Mouse (Mus musculus): ENCODE measurements at regions not wholly inside any gene's neighbourhood (a gene's known extent, or its start where the extent isn't known, plus 50 kb on each side); places are given as distances from the start of the nearest gene placed in this dataset.

GRCm38 (mm10) chr10:45009676-45010075 is 57.3 kb upstream of the Prep start:
- no peak for DNase-seq (ENCODE audit: low spot score)

DNA sequence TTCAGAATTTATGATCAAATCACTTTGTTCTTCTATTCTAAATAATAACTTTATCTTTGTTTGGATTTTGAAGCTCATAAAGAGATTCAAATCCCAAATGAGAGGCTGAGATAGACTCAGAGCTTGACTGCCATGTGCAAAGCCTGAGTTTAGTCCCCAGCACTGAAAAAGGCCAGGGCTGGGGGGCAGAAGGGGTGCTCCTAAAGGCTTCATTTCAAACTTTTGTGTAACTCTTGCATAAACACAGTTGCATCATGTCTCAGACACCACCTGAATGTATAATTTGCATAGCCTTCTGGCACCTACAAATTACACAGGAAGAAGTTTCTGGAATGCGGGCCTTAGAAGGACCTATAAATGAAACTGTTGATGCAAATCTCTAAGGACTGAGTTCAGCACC is 57.8 kb upstream of the Prep start:
- no peak for DNase-seq (ENCODE audit: low spot score)

- DNase-seq (ENCODE audit: low spot score) = no peak
Observed at GRCm38 (mm10) chr10:45004037-45004653, 62.9 kb upstream of the Prep start.

GRCm38 (mm10) chr10:45003344-45003681 is 63.7 kb upstream of the Prep start:
- DNase-seq (ENCODE audit: low spot score) = no peak

- no peak for DNase-seq (ENCODE audit: low spot score)
Observed at GRCm38 (mm10) chr10:45002637-45003343, 64.2 kb upstream of the Prep start.

- DNase-seq (ENCODE audit: low spot score) = peak; percentile 79
Observed at GRCm38 (mm10) chr10:45000873-45001859, 65.8 kb upstream of the Prep start.

GRCm38 (mm10) chr10:45000027-45000840 is 66.8 kb upstream of the Prep start:
- DNase-seq (ENCODE audit: low spot score) = no peak

- DNase-seq (ENCODE audit: low spot score) = no peak
Observed at GRCm38 (mm10) chr10:44997906-44998289, 69.1 kb upstream of the Prep start.

GRCm38 (mm10) chr10:44997184-44997905 is 69.7 kb upstream of the Prep start:
- no peak for DNase-seq (ENCODE audit: low spot score)

DNA sequence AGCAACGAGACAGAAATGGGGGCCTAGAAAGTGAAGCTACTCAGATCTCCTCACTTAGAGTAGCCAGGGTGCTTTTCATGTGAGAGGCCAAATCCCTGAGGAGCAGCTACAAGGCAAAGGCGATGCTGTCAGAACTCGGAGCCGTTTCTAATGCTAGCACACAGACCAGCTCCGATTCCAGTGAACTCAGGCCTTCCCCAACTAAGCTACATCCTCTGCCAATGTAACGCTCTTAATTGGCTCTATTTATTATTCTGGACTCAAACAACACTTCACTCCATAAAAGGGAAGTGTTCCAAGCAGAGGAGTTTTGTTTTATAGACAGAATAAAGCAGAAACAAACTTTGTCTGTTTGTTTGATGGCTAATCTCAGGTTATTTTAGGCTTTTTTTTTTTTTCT is 71.2 kb upstream of the Prep start:
- DNase-seq (ENCODE audit: low spot score) = no peak

- DNase-seq (ENCODE audit: low spot score) = no peak
Observed at GRCm38 (mm10) chr10:44994385-44995281, 72.4 kb upstream of the Prep start.

DNA sequence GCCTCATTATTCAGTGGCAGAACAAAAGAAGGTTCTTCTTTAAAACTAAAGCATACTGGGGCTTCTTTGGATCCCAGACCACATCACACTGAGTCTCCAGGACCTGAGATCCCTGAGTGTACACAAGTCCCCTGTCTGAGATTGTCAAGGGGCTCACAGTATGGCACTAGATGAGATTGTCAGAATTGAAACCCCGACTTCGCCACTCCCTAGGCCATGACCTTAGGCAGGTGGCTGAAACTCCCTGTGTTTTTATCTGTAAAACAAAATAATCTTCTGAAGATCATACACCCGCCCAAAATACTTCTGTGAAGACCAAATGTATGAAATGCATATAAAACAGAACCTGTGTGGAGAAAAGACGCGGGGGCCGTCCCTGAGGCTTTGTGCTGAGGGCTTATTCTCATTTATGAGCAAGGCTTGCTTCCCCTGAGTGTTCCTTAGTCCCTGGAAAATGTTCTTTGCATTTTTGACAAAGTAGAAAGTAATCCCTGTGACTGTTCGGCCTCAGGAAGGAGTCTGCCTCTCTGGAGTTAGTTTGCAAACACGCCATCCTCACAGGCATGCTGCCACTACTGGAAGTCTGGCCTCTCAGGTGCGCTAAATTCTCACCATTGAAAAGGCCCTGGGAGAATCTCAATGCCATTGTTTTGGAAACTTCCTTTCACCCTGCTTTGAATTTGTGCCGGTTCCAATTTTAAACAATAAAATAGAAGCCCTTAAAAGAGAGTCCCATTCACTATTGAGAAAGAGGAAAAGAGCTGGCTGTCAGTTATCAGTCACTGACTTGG is 73.3 kb upstream of the Prep start:
- no peak for DNase-seq (ENCODE audit: low spot score)

GRCm38 (mm10) chr10:44989539-44989938 is 77.5 kb upstream of the Prep start:
- DNase-seq (ENCODE audit: low spot score) = no peak

DNA sequence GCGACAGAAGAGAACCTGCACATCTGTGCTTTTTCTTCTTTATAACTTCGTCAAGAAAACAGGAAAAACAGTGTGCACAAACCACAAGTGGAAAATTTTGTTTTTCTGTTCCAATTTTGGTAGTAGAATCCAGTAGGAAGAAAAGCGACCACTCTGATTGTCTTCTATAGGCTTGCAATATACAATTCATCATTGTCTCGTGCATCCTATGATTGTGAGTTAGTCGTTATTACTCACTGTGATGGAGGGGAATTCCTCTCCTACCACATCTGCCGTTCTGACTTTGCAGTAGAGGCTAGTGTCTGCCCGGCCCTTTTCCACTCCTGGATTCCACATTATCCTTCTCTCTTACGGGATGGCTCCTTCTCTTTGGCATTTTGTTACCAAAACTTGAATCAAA is 78.2 kb upstream of the Prep start:
- DNase-seq (ENCODE audit: low spot score) = no peak

DNA sequence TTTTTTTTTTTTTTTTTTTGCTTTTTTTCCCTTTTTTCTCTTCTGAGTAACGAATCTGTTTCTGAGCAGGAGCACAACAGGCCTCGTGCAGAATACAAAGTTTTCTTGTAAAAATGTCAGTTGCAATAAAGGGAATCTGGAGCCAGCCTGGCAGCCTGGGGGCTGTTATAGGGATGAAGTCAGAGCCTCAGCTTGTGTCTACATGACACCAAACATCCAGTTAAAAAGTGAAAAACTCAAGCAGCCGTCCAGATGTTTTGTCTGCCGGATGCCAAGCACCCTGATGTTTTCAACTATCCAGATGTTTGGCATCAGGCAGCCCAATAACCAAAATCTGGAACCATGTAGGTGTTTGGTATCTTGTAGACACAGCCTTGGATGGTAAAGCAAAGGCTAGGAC is 79.4 kb upstream of the Prep start:
- DNase-seq (ENCODE audit: low spot score) = no peak

DNA sequence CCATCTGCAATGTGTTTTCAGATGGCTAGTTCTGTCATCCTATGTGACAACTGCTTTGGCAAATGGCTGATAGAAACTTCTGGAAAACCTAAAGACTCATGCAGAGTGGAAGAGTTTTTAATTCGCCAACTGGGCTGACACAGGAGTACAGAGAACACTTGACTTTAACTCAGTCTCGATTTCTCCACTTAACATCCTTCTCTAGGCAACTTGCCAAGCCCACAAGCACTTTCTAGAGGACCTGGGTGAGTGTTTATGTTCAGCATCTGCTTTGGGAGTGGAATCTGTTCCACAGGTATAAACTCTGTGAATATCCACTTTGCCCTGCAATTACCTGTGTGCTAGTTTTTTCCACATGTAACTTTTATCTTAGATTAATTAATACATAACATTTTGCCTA is 85.1 kb upstream of the Prep start:
- DNase-seq (ENCODE audit: low spot score) = no peak

DNA sequence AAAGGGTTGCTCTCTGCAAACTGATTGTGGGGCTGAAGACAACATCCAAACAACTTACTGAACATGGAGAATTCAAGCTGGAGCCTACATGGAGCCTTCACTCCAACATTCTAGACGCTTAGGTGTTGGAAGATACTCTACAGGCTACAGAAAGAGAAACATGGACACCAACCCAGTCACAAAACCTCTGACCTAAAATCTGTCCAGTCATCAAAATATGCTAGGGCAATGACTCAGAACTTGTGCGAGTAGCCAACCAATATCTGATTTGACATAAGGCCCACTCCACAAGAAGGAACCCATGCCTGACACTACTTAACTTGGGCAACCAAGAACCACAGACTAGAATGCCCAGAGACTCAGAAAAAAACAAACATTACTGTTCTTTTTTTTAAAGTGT is 90.2 kb upstream of the Prep start:
- DNase-seq (ENCODE audit: low spot score) = no peak

- DNase-seq (ENCODE audit: low spot score) = no peak
Observed at GRCm38 (mm10) chr10:44971911-44972310, 95.1 kb upstream of the Prep start.

GRCm38 (mm10) chr10:44959968-44960367 is 107.0 kb upstream of the Prep start:
- DNase-seq (ENCODE audit: low spot score) = no peak

Measured in c-Kit-positive CD71-positive TER-119-positive erythroid progenitor cells, embryonic 14.5 days (primary cell).